Mouse (Mus musculus): ENCODE data around the gene Gm21981. TPM values are rescaled to one million over a fixed set of nuclear protein-coding genes. Genes with fewer than 3 reads are reported as not detected.

Gm21981 gene
- total and polyA plus RNA-seq, 3 experiments = 0.71 to 0.81 TPM; not detected in 1

DNA sequence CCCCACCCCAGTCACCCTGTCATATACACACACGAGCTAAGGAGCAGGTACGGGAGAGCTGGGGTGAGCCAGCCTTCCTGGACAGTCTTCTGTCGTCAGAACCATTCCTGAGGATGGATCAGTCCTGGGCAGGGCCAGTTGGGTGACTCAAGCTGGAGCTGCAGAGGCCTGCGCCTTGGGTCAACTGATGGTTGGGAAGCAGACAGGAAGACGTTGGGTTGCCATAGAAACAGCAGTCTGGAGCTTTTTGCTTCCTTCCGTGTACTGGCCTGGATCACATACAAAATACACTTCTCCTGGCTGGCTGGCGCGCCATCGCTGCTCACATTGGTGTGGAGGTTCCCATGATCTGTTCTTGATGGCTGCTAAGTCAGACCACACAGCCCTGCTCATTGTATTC, 7.5 kb upstream of the Gm21981 start:
- no peaks in the 10 kb centered on the region for H3K27me3 ChIP-seq (ENCODE audit: control insufficient read depth in 1 of 2, insufficient read depth in 2 of 2, low read length in 2 of 2)

DNA sequence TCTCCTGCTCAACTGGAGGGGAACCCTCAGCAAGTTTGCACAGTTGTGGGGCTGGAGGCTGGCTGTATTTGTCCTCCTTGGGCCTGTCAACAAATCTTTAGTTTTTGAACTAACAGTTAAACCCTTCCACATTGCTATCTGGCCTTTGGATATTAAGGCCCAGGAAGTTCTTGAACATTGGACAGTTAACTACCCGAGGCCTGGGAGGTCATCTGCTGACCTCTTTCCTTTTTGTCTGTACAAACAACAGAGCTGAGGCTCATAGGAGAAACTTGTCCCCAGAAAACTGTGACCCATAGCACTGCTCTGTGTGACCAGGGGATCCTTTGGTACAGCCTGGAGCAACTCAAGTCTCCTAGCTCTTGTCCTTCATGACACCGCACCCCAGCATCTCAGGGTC, 4.8 kb upstream of the Gm21981 start:
- TF ChIP-seq SMC3 (IDR thresholded peaks at IDR 0.05; ENCODE audit: low read depth, low read length) = no peak
- no peak for TF ChIP-seq RAD21 (IDR thresholded peaks at IDR 0.05; ENCODE audit: low read depth, low read length)
- TF ChIP-seq MXI1 (IDR thresholded peaks at IDR 0.05; ENCODE audit: low read depth, low read length) = no peak
- no peak for TF ChIP-seq E2F4 (IDR thresholded peaks at IDR 0.05; ENCODE audit: borderline replicate concordance, low read depth, low read length)
- no peaks in the 10 kb centered on the region for H3K27me3 ChIP-seq (ENCODE audit: control insufficient read depth in 1 of 2, insufficient read depth in 2 of 2, low read length in 2 of 2)
- 0 out of 4 replicates have a peak, but pooled peaks cover 0 to 2% of the 10 kb centered on the region in 2 experiments for H3K36me3 ChIP-seq (ENCODE audit: control insufficient read depth in 1 of 2, insufficient read depth in 2 of 2, low read length in 2 of 2)
- no peak for DNase-seq (ENCODE audit: low read depth, low spot score)
- no peak overlapping the region for H3K27ac ChIP-seq (ENCODE audit: control insufficient read depth, low read depth, low read length)
- H3K9me3 ChIP-seq (replicated peaks; ENCODE audit: insufficient read depth, low read length) = no peaks in the 10 kb centered on the region
- H3K4me1 ChIP-seq (ENCODE audit: control insufficient read depth in 1 of 2, insufficient read depth in 2 of 2, low read length in 2 of 2) = peaks cover 0 to 9% of the 10 kb centered on the region in 2 experiments; a peak in 2 of 4 replicates
- H3K79me2 ChIP-seq (ENCODE audit: control insufficient read depth, insufficient read depth, low read length, poor library complexity) = no peaks in the 10 kb centered on the region; the same call in 1 of the 2 replicates
- no peak overlapping the region for H3K9ac ChIP-seq (ENCODE audit: control insufficient read depth, low read depth, low read length, poor library complexity, severe bottlenecking)
- H3K4me3 ChIP-seq (ENCODE audit: control insufficient read depth in 1 of 2, insufficient read depth in 1 of 2, low read depth in 2 of 2, low read length in 2 of 2) = no peak overlapping the region

More for the DNA sequence above, 7.5 kb upstream of the Gm21981 start:
- no peak overlapping the region for H3K9ac ChIP-seq (ENCODE audit: control insufficient read depth, low read depth, low read length, poor library complexity, severe bottlenecking)
- H3K79me2 ChIP-seq (ENCODE audit: control insufficient read depth, insufficient read depth, low read length, poor library complexity) = no peaks in the 10 kb centered on the region
- DNase-seq (ENCODE audit: low read depth, low spot score) = no peak
- no peaks in the 10 kb centered on the region for H3K4me1 ChIP-seq (ENCODE audit: control insufficient read depth in 1 of 2, insufficient read depth in 2 of 2, low read length in 2 of 2)
- H3K27ac ChIP-seq (ENCODE audit: control insufficient read depth, low read depth, low read length) = no peak overlapping the region
- H3K4me3 ChIP-seq (ENCODE audit: control insufficient read depth in 1 of 2, insufficient read depth in 1 of 2, low read depth in 2 of 2, low read length in 2 of 2) = no peak overlapping the region
- H3K36me3 ChIP-seq (ENCODE audit: control insufficient read depth in 1 of 2, insufficient read depth in 2 of 2, low read length in 2 of 2) = no peaks in the 10 kb centered on the region
- no peak for TF ChIP-seq TBP (IDR thresholded peaks at IDR 0.05; ENCODE audit: low read depth, low read length)
- no peak for TF ChIP-seq ZKSCAN1 (IDR thresholded peaks at IDR 0.05; ENCODE audit: low read depth, low read length)
- TF ChIP-seq POLR2AphosphoS5 (IDR thresholded peaks at IDR 0.05; ENCODE audit: borderline replicate concordance, low read depth, low read length) = no peak
- no peak for TF ChIP-seq TCF12 (IDR thresholded peaks at IDR 0.05; ENCODE audit: low read depth, low read length)
- no peak for TF ChIP-seq USF1 (IDR thresholded peaks at IDR 0.05; ENCODE audit: low read depth, low read length)
- TF ChIP-seq SMC3 (IDR thresholded peaks at IDR 0.05; ENCODE audit: low read depth, low read length) = no peak
- TF ChIP-seq JUND (IDR thresholded peaks at IDR 0.05; ENCODE audit: low read depth, low read length) = no peak
- no peak for TF ChIP-seq MAX (IDR thresholded peaks at IDR 0.05; ENCODE audit: low read length)
- TF ChIP-seq CTCF (IDR thresholded peaks at IDR 0.05 in 2 of 3, conservative IDR thresholded peaks at IDR 0.05 in 1 of 3; ENCODE audit: control insufficient read depth in 1 of 3, insufficient read depth in 1 of 3, low read depth in 2 of 3, low read length in 3 of 3, poor library complexity in 1 of 3, severe bottlenecking in 1 of 3) = no peak
- no peak for TF ChIP-seq MYB (IDR thresholded peaks at IDR 0.05; ENCODE audit: low read depth, low read length)
- no peak for TF ChIP-seq UBTF (IDR thresholded peaks at IDR 0.05; ENCODE audit: borderline replicate concordance, insufficient read depth, low read depth, low read length)
- TF ChIP-seq TAL1 (IDR thresholded peaks at IDR 0.05; ENCODE audit: low read length) = no peak
- TF ChIP-seq POLR2AphosphoS2 (IDR thresholded peaks at IDR 0.05; ENCODE audit: low read length) = no peak
- no peak for TF ChIP-seq ZMIZ1 (IDR thresholded peaks at IDR 0.05; ENCODE audit: low read depth, low read length)
- no peak for TF ChIP-seq CHD1 (IDR thresholded peaks at IDR 0.05; ENCODE audit: low read depth, low read length)
- H3K9me3 ChIP-seq (replicated peaks; ENCODE audit: insufficient read depth, low read length) = no peaks in the 10 kb centered on the region
